Mouse (Mus musculus) embryonic facial prominence, embryonic 14.5 days (tissue): ENCODE measurements around the gene 6430531B16Rik. TPM values are rescaled to one million over a fixed set of nuclear protein-coding genes. Genes with fewer than 3 reads are reported as not detected.
A peak's percentile ranks its signal among the peaks of the same experiment; 100 is the strongest.

Experiments used
- ATAC-seq: fragments of 200-750 bp; cut with Nextera tagmentation; 2 replicates; pipeline ENCODE4 v1.8.0; 2017; ENCODE audit warnings: low read depth, moderate number of reproducible peaks, moderate TSS enrichment
- DNase-seq: peaks from one replicate; pipeline ENCODE4 v3.0.0-alpha.2; 2015; ENCODE audit warnings: low spot score
- H3K27ac ChIP-seq: fragments of 300-500 bp; sonication (generic); replicated peaks from 2 replicates; pipeline ENCODE4 v1.5.1; 2014; ENCODE audit warnings: low read depth, mild to moderate bottlenecking, low read length, moderate library complexity
- H3K27me3 ChIP-seq: fragments of 300-500 bp; sonication (generic); replicated peaks from 2 replicates; pipeline ENCODE4 v1.6.1; 2014; ENCODE audit warnings: low read length; ENCODE audit not compliant: control insufficient read depth, insufficient read depth
- H3K36me3 ChIP-seq: fragments of 300-500 bp; sonication (generic); 2 replicates; pipeline ENCODE4 v1.6.1; 2014; ENCODE audit warnings: low read length, mixed read lengths; ENCODE audit not compliant: control insufficient read depth, insufficient read depth
- H3K4me1 ChIP-seq: fragments of 300-500 bp; sonication (generic); 2 replicates; pipeline ENCODE4 v1.6.1; 2014; ENCODE audit warnings: antibody characterized with exemption, low read length; ENCODE audit not compliant: control insufficient read depth, insufficient read depth
- H3K4me2 ChIP-seq: fragments of 300-500 bp; sonication (generic); 2 replicates; pipeline ENCODE4 v1.6.1; 2014; ENCODE audit warnings: low read depth, mild to moderate bottlenecking, low read length, moderate library complexity, mixed read lengths
- H3K4me3 ChIP-seq: fragments of 300-500 bp; sonication (generic); 2 replicates; pipeline ENCODE4 v1.5.1; 2014; ENCODE audit warnings: low read depth, mild to moderate bottlenecking, low read length
- H3K9ac ChIP-seq: fragments of 300-500 bp; sonication (generic); 2 replicates; pipeline ENCODE4 v1.6.1; 2014; ENCODE audit warnings: low read depth, mild to moderate bottlenecking, low read length, moderate library complexity, mixed read lengths
- H3K9me3 ChIP-seq: fragments of 300-500 bp; sonication (generic); 2 replicates; pipeline ENCODE4 v1.6.1; 2016; ENCODE audit warnings: low read length; ENCODE audit not compliant: control insufficient read depth
- WGBS: fragments of 180-500 bp; shearing (Covaris S2); extraction: QIAGEN DNeasy Blood & Tissue Kit; methylation state at CpG from one replicate; pipeline ENCODE4 v1.1.7; 2014; 5-methylcytosine and 5-hydroxymethylcytosine counted together
- polyA plus RNA-seq: library from polyadenylated mRNA; unstranded; fragments of >200 nt; fragmentation: Nextera tagmentation; extraction: Ambion mirVana; gene quantifications from 2 replicates; pipeline ENCODE4 v1.2.1, GENCODE M21; 2014

6430531B16Rik gene
- 0.48 and 2.4 TPM in 2 replicates for polyA plus RNA-seq

GRCm38 (mm10) chr7:139978278-139978892 lies at the start of gene 6430531B16Rik:
6430531B16Rik (minus strand) TSS chr7:139978755.
- H3K36me3 ChIP-seq: no peaks in the 10 kb centered on the region
- WGBS: 4% methylated on average over 32 of the region's 32 CpGs
- ATAC-seq: peak; percentile 96
- peak within 1 kb of the TSS; percentile 87 for H3K4me2 ChIP-seq
- peak within 1 kb of the TSS; percentile 55 for H3K4me3 ChIP-seq
- H3K4me1 ChIP-seq: peaks cover 10% of the 10 kb centered on the region
- peak; percentile 89 for DNase-seq
- H3K27me3 ChIP-seq: no peaks in the 10 kb centered on the region
- H3K9me3 ChIP-seq: no peaks in the 10 kb centered on the region
- no peak within 1 kb of the TSS; the same call in 1 of the 2 replicates for H3K27ac ChIP-seq
- peak within 1 kb of the TSS; percentile 71 for H3K9ac ChIP-seq

GRCm38 (mm10) chr7:140011336-140011735 lies 32.8 kb upstream of the 6430531B16Rik start:
- Histone ChIP-seq H3K4me3 (no peak overlapping the region), H3K4me2 (no peak overlapping the region), H3K27ac (no peak overlapping the region), H3K9ac (no peak overlapping the region), H3K36me3 (peaks cover 30% of the 10 kb centered on the region), H3K9me3 (no peaks in the 10 kb centered on the region), H3K4me1 (no peaks in the 10 kb centered on the region), H3K27me3 (no peaks in the 10 kb centered on the region)
- 96% methylated on average over 17 of the region's 17 CpGs for WGBS
- DNase-seq (no peak), ATAC-seq (no peak)

GRCm38 (mm10) chr7:140007781-140008180 lies 29.2 kb upstream of the 6430531B16Rik start:
- Histone ChIP-seq H3K4me3 (no peak overlapping the region), H3K27me3 (no peaks in the 10 kb centered on the region), H3K9me3 (no peaks in the 10 kb centered on the region), H3K4me1 (no peaks in the 10 kb centered on the region), H3K4me2 (no peak overlapping the region), H3K27ac (no peak overlapping the region), H3K36me3 (peaks cover 53% of the 10 kb centered on the region), H3K9ac (no peak overlapping the region)
- DNase-seq (no peak), ATAC-seq (no peak)
- WGBS: 96% methylated on average over 9 of the region's 9 CpGs

- Histone ChIP-seq H3K4me3 (no peak overlapping the region), H3K36me3 (peaks cover 61% of the 10 kb centered on the region), H3K27me3 (no peaks in the 10 kb centered on the region), H3K4me1 (no peaks in the 10 kb centered on the region), H3K9me3 (no peaks in the 10 kb centered on the region), H3K9ac (no peak overlapping the region), H3K4me2 (no peak overlapping the region), H3K27ac (no peak overlapping the region)
- ATAC-seq (no peak), DNase-seq (no peak)
- 89% methylated on average over 9 of the region's 9 CpGs for WGBS
These were observed 28.5 kb upstream of the 6430531B16Rik start for GRCm38 (mm10) chr7:140006861-140007611.

GRCm38 (mm10) chr7:140004666-140005065 lies 26.1 kb upstream of the 6430531B16Rik start:
- H3K4me3 ChIP-seq: no peak overlapping the region
- H3K9ac ChIP-seq: no peak overlapping the region
- no peak overlapping the region for H3K4me2 ChIP-seq
- no peaks in the 10 kb centered on the region for H3K27me3 ChIP-seq
- 94% methylated on average over 7 of the region's 8 CpGs for WGBS
- DNase-seq (no peak), ATAC-seq (no peak)
- no peaks in the 10 kb centered on the region for H3K4me1 ChIP-seq
- H3K27ac ChIP-seq: no peak overlapping the region
- no peaks in the 10 kb centered on the region for H3K9me3 ChIP-seq
- H3K36me3 ChIP-seq: peaks cover 71% of the 10 kb centered on the region

GRCm38 (mm10) chr7:140001086-140001740 lies 22.7 kb upstream of the 6430531B16Rik start:
- WGBS: 48% methylated on average over 12 of the region's 12 CpGs
- no peak for ATAC-seq
- H3K4me2 ChIP-seq: no peak overlapping the region

GRCm38 (mm10) chr7:139998691-139999350 lies 20.3 kb upstream of the 6430531B16Rik start:
- no peak overlapping the region for H3K4me2 ChIP-seq
- DNase-seq: no peak
- H3K4me1 ChIP-seq: no peaks in the 10 kb centered on the region
- H3K9ac ChIP-seq: no peak overlapping the region
- no peak for ATAC-seq
- 93% methylated on average over 13 of the region's 13 CpGs for WGBS
- H3K36me3 ChIP-seq: peaks cover 80% of the 10 kb centered on the region
- no peak overlapping the region for H3K27ac ChIP-seq
- H3K9me3 ChIP-seq: no peaks in the 10 kb centered on the region
- no peaks in the 10 kb centered on the region for H3K27me3 ChIP-seq
- H3K4me3 ChIP-seq: no peak overlapping the region

More at GRCm38 (mm10) chr7:140001086-140001740, 22.7 kb upstream of the 6430531B16Rik start:
- no peak overlapping the region for H3K9ac ChIP-seq
- no peaks in the 10 kb centered on the region for H3K9me3 ChIP-seq
- DNase-seq: no peak
- H3K27me3 ChIP-seq: no peaks in the 10 kb centered on the region
- no peaks in the 10 kb centered on the region for H3K4me1 ChIP-seq
- H3K4me3 ChIP-seq: no peak overlapping the region
- H3K27ac ChIP-seq: no peak overlapping the region
- H3K36me3 ChIP-seq: peaks cover 89% of the 10 kb centered on the region

- H3K9ac ChIP-seq: no peak overlapping the region
- no peak overlapping the region for H3K27ac ChIP-seq
- no peak overlapping the region for H3K4me2 ChIP-seq
- DNase-seq (peak; percentile 77), ATAC-seq (no peak)
- H3K27me3 ChIP-seq: no peaks in the 10 kb centered on the region
- 33% methylated on average over 3 of the region's 3 CpGs for WGBS
- peaks cover 44% of the 10 kb centered on the region for H3K36me3 ChIP-seq
- no peaks in the 10 kb centered on the region for H3K4me1 ChIP-seq
- H3K9me3 ChIP-seq: no peaks in the 10 kb centered on the region
- no peak overlapping the region for H3K4me3 ChIP-seq
These were observed 16.1 kb upstream of the 6430531B16Rik start for GRCm38 (mm10) chr7:139994676-139995075.
